Mouse (Mus musculus) testis, adult 2 months (tissue): ENCODE measurements around the gene Tmcc2.

Source experiments
- CTCF ChIP-seq: fragments of 200-500 bp; IDR thresholded peaks from 2 replicates; pipeline ENCODE4 v1.5.1; 2012; ENCODE audit warnings: low read depth, mild to moderate bottlenecking, inconsistent platforms, low read length, moderate library complexity; ENCODE audit not compliant: control insufficient read depth, insufficient read depth, insufficient replicate concordance
- POLR2A ChIP-seq: fragments of 200-500 bp; IDR thresholded peaks from 2 replicates; pipeline ENCODE4 v1.6.1; 2012; ENCODE audit warnings: low read depth, mild to moderate bottlenecking, inconsistent platforms, low read length, moderate library complexity; ENCODE audit not compliant: control insufficient read depth

- TF ChIP-seq POLR2A = no peak
- no peak for TF ChIP-seq CTCF
Measured at GRCm38 (mm10) chr1:132386266-132386665, 4.8 kb downstream of the Tmcc2 start.
